Mouse (Mus musculus) lung, adult 18-20 months (tissue): Measurements from ENCODE around the gene Fkbp1a.
A peak's percentile ranks its signal among the peaks of the same experiment; 100 is the strongest.

Experiments used
- DNase-seq, 2 experiments: peaks; one replicate each; pipeline ENCODE4 v3.0.0; 2022; ENCODE audit warnings: mixed read lengths in 2 of 2

Fkbp1a gene

GRCm38 (mm10) chr2:151549615-151550121, 7.4 kb downstream of the Fkbp1a start:
- DNase-seq = no peak

- no peak for DNase-seq
Measured at GRCm38 (mm10) chr2:151562930-151563921, 20.9 kb downstream of the Fkbp1a start.

GRCm38 (mm10) chr2:151564006-151564405, 21.7 kb downstream of the Fkbp1a start:
- DNase-seq = no peak

GRCm38 (mm10) chr2:151564986-151565385, 22.7 kb downstream of the Fkbp1a start:
- no peak for DNase-seq

GRCm38 (mm10) chr2:151566856-151567255, 24.6 kb downstream of the Fkbp1a start:
- DNase-seq = no peak

GRCm38 (mm10) chr2:151569452-151569851, 27.2 kb downstream of the Fkbp1a start:
- DNase-seq = no peak

- DNase-seq = peak; percentile 22 to 46
Measured at GRCm38 (mm10) chr2:151571873-151572700, 29.8 kb downstream of the Fkbp1a start, which contains the start of gene Sdcbp2. Sdcbp2 (plus strand) TSS chr2:151572622.

GRCm38 (mm10) chr2:151573667-151574066, 31.4 kb downstream of the Fkbp1a start:
- no peak for DNase-seq

GRCm38 (mm10) chr2:151574607-151575006, 32.3 kb downstream of the Fkbp1a start:
- no peak for DNase-seq

- peak; percentile 11 to 44 for DNase-seq
Measured at GRCm38 (mm10) chr2:151575119-151575698, 32.9 kb downstream of the Fkbp1a start.

GRCm38 (mm10) chr2:151575699-151576389, 33.6 kb downstream of the Fkbp1a start:
- DNase-seq = peak; percentile 85 to 90

- no peak for DNase-seq
Measured at GRCm38 (mm10) chr2:151579183-151579582, 36.9 kb downstream of the Fkbp1a start.

- no peak for DNase-seq
Measured at GRCm38 (mm10) chr2:151580945-151581344, 38.7 kb downstream of the Fkbp1a start.

GRCm38 (mm10) chr2:151585934-151586333, 43.7 kb downstream of the Fkbp1a start:
- DNase-seq = no peak

- no peak for DNase-seq
Measured at GRCm38 (mm10) chr2:151586807-151587206, 44.5 kb downstream of the Fkbp1a start.

- peak; percentile 37 to 38 for DNase-seq
Measured at GRCm38 (mm10) chr2:151587306-151587705, 45.0 kb downstream of the Fkbp1a start.

GRCm38 (mm10) chr2:151598068-151598467, 55.8 kb downstream of the Fkbp1a start:
- no peak for DNase-seq

GRCm38 (mm10) chr2:151602106-151602505, 59.8 kb downstream of the Fkbp1a start:
- DNase-seq = no peak

- peak in 1 of 2 experiments; percentile 26 for DNase-seq
Measured at GRCm38 (mm10) chr2:151603630-151604029, 61.3 kb downstream of the Fkbp1a start.

- peak; percentile 46 to 72 for DNase-seq
Measured at GRCm38 (mm10) chr2:151605437-151605987, 63.2 kb downstream of the Fkbp1a start.

GRCm38 (mm10) chr2:151608435-151608834, 66.2 kb downstream of the Fkbp1a start:
- DNase-seq = no peak

GRCm38 (mm10) chr2:151609974-151610373, 67.7 kb downstream of the Fkbp1a start:
- no peak for DNase-seq
